Mouse (Mus musculus) spleen, adult 2 months (tissue): ENCODE measurements at regions not wholly inside any gene's neighbourhood (a gene's known extent, or its start where the extent isn't known, plus 50 kb on each side); places are given as distances from the start of the nearest gene placed in this dataset.

ENCODE experiments used
- DNase-seq, 2 experiments: peaks; one replicate each; pipeline versions ENCODE4 v3.0.0 to v3.0.0-alpha.2; 2012 to 2021; ENCODE audit warnings: low spot score in 2 of 2, low read depth in 1 of 2
- H3K27ac ChIP-seq: fragments of 200-500 bp; 2 replicates; pipeline ENCODE4 v1.5.1; 2012; ENCODE audit warnings: low read length, inconsistent platforms; ENCODE audit not compliant: insufficient read depth
- H3K27me3 ChIP-seq: fragments of 200-500 bp; 2 replicates; pipeline ENCODE4 v1.6.1; 2012; ENCODE audit warnings: mild to moderate bottlenecking, moderate library complexity, low read length, inconsistent platforms; ENCODE audit not compliant: control insufficient read depth, insufficient read depth
- H3K36me3 ChIP-seq: fragments of 200-500 bp; 2 replicates; pipeline ENCODE4 v1.6.1; 2012; ENCODE audit warnings: mild to moderate bottlenecking, low read length, inconsistent platforms; ENCODE audit not compliant: control insufficient read depth, insufficient read depth
- H3K4me1 ChIP-seq: fragments of 200-500 bp; 2 replicates; pipeline ENCODE4 v1.6.1; 2011; ENCODE audit warnings: inconsistent platforms; ENCODE audit not compliant: control insufficient read depth, insufficient read depth, insufficient read length
- H3K4me3 ChIP-seq: fragments of 200-500 bp; 2 replicates; pipeline ENCODE4 v1.5.1; 2011; ENCODE audit warnings: mild to moderate bottlenecking, inconsistent platforms; ENCODE audit not compliant: insufficient read depth, insufficient read length; ENCODE audit errors: extremely low read depth
- CTCF ChIP-seq: fragments of 200-500 bp; IDR thresholded peaks from 2 replicates; pipeline ENCODE4 v1.5.1; 2011; ENCODE audit warnings: mild to moderate bottlenecking, inconsistent platforms; ENCODE audit not compliant: insufficient read depth, insufficient read length, insufficient replicate concordance; ENCODE audit errors: extremely low read depth
- POLR2A ChIP-seq: fragments of 200-500 bp; IDR thresholded peaks from 2 replicates; pipeline ENCODE4 v1.6.1; 2011; ENCODE audit warnings: low read depth, low read length, inconsistent platforms
- WGBS: fragments of 180-500 bp; shearing (Covaris S2); methylation state at CpG from one replicate; pipeline ENCODE4 v1.1.7; 2018; 5-methylcytosine and 5-hydroxymethylcytosine counted together

- WGBS: 85% methylated on average over 3 of the region's 3 CpGs
- DNase-seq: no peak
- TF ChIP-seq CTCF: no peak
- no peak for TF ChIP-seq POLR2A
- Histone ChIP-seq H3K4me3 (no peak overlapping the region), H3K27ac (no peak overlapping the region), H3K27me3 (no peaks in the 10 kb centered on the region), H3K36me3 (no peaks in the 10 kb centered on the region), H3K4me1 (no peaks in the 10 kb centered on the region)
Observed at GRCm38 (mm10) chr14:99427049-99427448, 128.6 kb downstream of the Klf5 start.

- no peaks in the 10 kb centered on the region for H3K4me1 ChIP-seq
- DNase-seq: no peak
- WGBS: 90% methylated on average over 4 of the region's 4 CpGs
- no peaks in the 10 kb centered on the region for H3K27me3 ChIP-seq
- TF ChIP-seq CTCF: no peak
- no peak for TF ChIP-seq POLR2A
- H3K27ac ChIP-seq: no peak overlapping the region
- no peaks in the 10 kb centered on the region for H3K36me3 ChIP-seq
- H3K4me3 ChIP-seq: no peak overlapping the region
Observed at GRCm38 (mm10) chr14:99430323-99430722, 131.8 kb downstream of the Klf5 start.

- Histone ChIP-seq H3K4me3 (no peak overlapping the region), H3K27me3 (no peaks in the 10 kb centered on the region), H3K36me3 (no peaks in the 10 kb centered on the region), H3K27ac (no peak overlapping the region), H3K4me1 (no peaks in the 10 kb centered on the region)
- DNase-seq: no peak
- TF ChIP-seq POLR2A (no peak), CTCF (no peak)
- WGBS: 92% methylated on average over 7 of the region's 7 CpGs
Observed at GRCm38 (mm10) chr14:99431697-99432096, 133.2 kb downstream of the Klf5 start.

- TF ChIP-seq CTCF (no peak), POLR2A (no peak)
- no peaks in the 10 kb centered on the region for H3K36me3 ChIP-seq
- DNase-seq: no peak
- no peak overlapping the region for H3K27ac ChIP-seq
- no peak overlapping the region for H3K4me3 ChIP-seq
- no peaks in the 10 kb centered on the region for H3K27me3 ChIP-seq
- no peaks in the 10 kb centered on the region for H3K4me1 ChIP-seq
- WGBS: 94% methylated on average over 1 of the region's 1 CpGs
Observed at GRCm38 (mm10) chr14:99434645-99435044, 136.2 kb downstream of the Klf5 start.

- 67% methylated on average over 3 of the region's 3 CpGs for WGBS
- Histone ChIP-seq H3K4me1 (no peaks in the 10 kb centered on the region), H3K36me3 (no peaks in the 10 kb centered on the region), H3K4me3 (no peak overlapping the region), H3K27ac (no peak overlapping the region), H3K27me3 (no peaks in the 10 kb centered on the region)
- no peak for DNase-seq
- TF ChIP-seq POLR2A (no peak), CTCF (no peak)
Observed at GRCm38 (mm10) chr14:99435512-99435911, 137.0 kb downstream of the Klf5 start.

- H3K27me3 ChIP-seq: no peaks in the 10 kb centered on the region
- 84% methylated on average over 1 of the region's 1 CpGs for WGBS
- DNase-seq: no peak
- H3K4me1 ChIP-seq: no peaks in the 10 kb centered on the region
- TF ChIP-seq POLR2A: no peak
- no peak for TF ChIP-seq CTCF
- H3K4me3 ChIP-seq: no peak overlapping the region
- no peaks in the 10 kb centered on the region for H3K36me3 ChIP-seq
- H3K27ac ChIP-seq: no peak overlapping the region
Observed at GRCm38 (mm10) chr14:99436051-99436450, 137.6 kb downstream of the Klf5 start.

- no peaks in the 10 kb centered on the region for H3K4me1 ChIP-seq
- no peaks in the 10 kb centered on the region for H3K27me3 ChIP-seq
- WGBS: 10% methylated on average over 5 of the region's 5 CpGs
- peak; percentile 4 to 42 for DNase-seq
- no peak overlapping the region for H3K27ac ChIP-seq
- no peak overlapping the region for H3K4me3 ChIP-seq
- TF ChIP-seq POLR2A: no peak
- no peak for TF ChIP-seq CTCF
- H3K36me3 ChIP-seq: no peaks in the 10 kb centered on the region
Observed at GRCm38 (mm10) chr14:99449112-99449511, 150.6 kb downstream of the Klf5 start.
